Mouse (Mus musculus) limb, embryonic 14.5 days (tissue): ENCODE data around the gene Tbx2. TPM values are rescaled to one million over a fixed set of nuclear protein-coding genes. Genes with fewer than 3 reads are reported as not detected.

Experiments used
- ATAC-seq: fragments of 200-750 bp; cut with Nextera tagmentation; 2 replicates; pipeline ENCODE4 v1.8.0; 2017; ENCODE audit warnings: low read depth, moderate number of reproducible peaks, moderate TSS enrichment; ENCODE audit not compliant: low FRiP score
- DNase-seq: peaks from one replicate; pipeline ENCODE4 v3.0.0-alpha.2; 2015; ENCODE audit warnings: low spot score
- H3K27ac ChIP-seq: fragments of 300-500 bp; sonication (generic); replicated peaks from 2 replicates; pipeline ENCODE4 v1.5.1; 2014; ENCODE audit warnings: low read depth, mild to moderate bottlenecking, low read length, moderate library complexity, mixed read lengths
- H3K27me3 ChIP-seq: fragments of 300-500 bp; sonication (generic); 2 replicates; pipeline ENCODE4 v1.6.1; 2014; ENCODE audit warnings: low read length, mixed read lengths; ENCODE audit not compliant: control insufficient read depth, insufficient read depth
- H3K36me3 ChIP-seq: fragments of 300-500 bp; sonication (generic); 2 replicates; pipeline ENCODE4 v1.6.1; 2014; ENCODE audit warnings: mild to moderate bottlenecking, low read length, moderate library complexity, mixed read lengths; ENCODE audit not compliant: control insufficient read depth, insufficient read depth
- H3K4me1 ChIP-seq: fragments of 300-500 bp; sonication (generic); 2 replicates; pipeline ENCODE4 v1.6.1; 2014; ENCODE audit warnings: antibody characterized with exemption, low read length, mixed read lengths; ENCODE audit not compliant: control insufficient read depth, insufficient read depth
- H3K4me2 ChIP-seq: fragments of 300-500 bp; sonication (generic); replicated peaks from 2 replicates; pipeline ENCODE4 v1.6.1; 2014; ENCODE audit warnings: low read depth, mild to moderate bottlenecking, low read length, moderate library complexity; ENCODE audit not compliant: severe bottlenecking
- H3K4me3 ChIP-seq: fragments of 300-500 bp; sonication (generic); replicated peaks from 2 replicates; pipeline ENCODE4 v1.5.1; 2014; ENCODE audit warnings: low read length
- H3K9ac ChIP-seq: fragments of 300-500 bp; sonication (generic); 2 replicates; pipeline ENCODE4 v1.6.1; 2014; ENCODE audit warnings: mild to moderate bottlenecking, low read depth, low read length, moderate library complexity; ENCODE audit not compliant: severe bottlenecking
- H3K9me3 ChIP-seq: fragments of 300-500 bp; sonication (generic); 2 replicates; pipeline ENCODE4 v1.6.1; 2016; ENCODE audit warnings: low read length; ENCODE audit not compliant: control insufficient read depth
- POLR2A ChIP-seq: fragments of 200-500 bp; IDR thresholded peaks from 2 replicates; pipeline ENCODE4 v1.8.0; 2012; ENCODE audit warnings: inconsistent platforms, mild to moderate bottlenecking, moderate library complexity, borderline replicate concordance; ENCODE audit not compliant: insufficient read depth, insufficient read length; ENCODE audit errors: extremely low read depth
- WGBS: fragments of 180-500 bp; shearing (Covaris S2); extraction: QIAGEN DNeasy Blood & Tissue Kit; methylation state at CpG from one replicate; pipeline ENCODE4 v1.1.7; 2014; 5-methylcytosine and 5-hydroxymethylcytosine counted together
- polyA plus RNA-seq, 2 experiments: library from polyadenylated mRNA; depleted of rRNA in 1 of 2; stranded (reverse) in 1 of 2; unstranded in 1 of 2; fragments of >200 nt; fragmentation: Nextera tagmentation in 1 of 2; extraction: Ambion mirVana in 1 of 2; gene quantifications; 2 replicates each; pipeline versions ENCODE4 v1.2.1 to v1.2.3; 2012 to 2014

Gene Tbx2
- polyA plus RNA-seq, 2 experiments, result 6.5 to 31.7 TPM

DNA sequence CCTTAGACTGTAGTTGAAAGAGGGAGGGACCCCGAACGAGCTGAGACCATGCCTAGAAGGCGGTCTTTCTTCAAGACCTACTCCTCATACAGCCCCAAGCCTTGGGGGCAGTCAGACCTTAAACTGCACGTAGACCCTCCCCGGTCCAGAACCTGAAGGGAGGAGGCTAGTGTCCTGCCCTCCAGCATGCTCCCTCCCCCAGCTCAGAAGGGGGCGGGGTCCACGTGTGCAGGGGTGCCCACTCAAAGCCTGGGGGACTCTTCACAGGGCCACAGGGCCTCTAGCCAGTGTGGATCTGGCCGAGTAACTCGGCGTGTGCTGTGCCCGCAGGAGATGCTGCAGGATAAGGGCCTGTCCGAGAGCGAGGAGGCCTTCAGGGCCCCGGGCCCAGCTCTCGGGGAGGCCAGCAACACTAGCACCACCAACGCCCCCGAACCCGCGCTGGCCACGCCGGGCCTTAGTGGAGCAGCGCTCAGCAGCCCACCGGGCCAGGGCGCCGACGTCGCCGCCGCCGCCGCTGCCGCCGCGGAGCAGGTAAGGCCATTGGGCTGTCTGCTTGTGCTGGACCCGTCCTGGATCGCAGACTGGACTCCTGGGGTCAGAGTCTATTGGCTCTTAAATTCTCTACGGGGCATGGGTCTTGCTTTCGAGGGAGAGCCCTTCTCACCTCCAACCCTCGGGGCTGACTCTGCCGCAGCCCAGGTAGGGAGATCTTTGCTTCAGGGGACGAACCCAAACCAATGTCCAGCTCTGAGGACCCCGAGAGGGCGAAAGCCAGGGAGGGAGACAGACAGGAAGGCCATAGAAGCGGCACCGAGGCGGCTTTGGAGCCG is 57.6 kb downstream of the Tbx2 start:
- H3K4me2 ChIP-seq, result peak overlapping the region; percentile 73
- WGBS, result 8% methylated on average over 47 of the region's 47 CpGs
- H3K9ac ChIP-seq, result peak overlapping the region; percentile 92

DNA sequence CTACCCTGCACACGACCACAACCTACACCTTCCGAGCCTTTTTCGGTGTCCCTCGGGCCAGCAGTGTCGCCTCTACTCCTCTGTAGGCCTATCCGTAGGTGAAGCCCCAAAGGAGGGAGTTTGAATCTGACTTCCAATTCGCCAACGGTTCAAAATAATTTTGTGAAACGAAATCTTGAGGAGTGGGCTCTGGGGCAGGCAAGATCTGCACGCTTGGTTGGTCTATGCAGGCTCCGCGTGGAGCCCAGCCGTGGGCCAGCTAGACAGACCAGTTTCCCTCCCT is 58.2 kb downstream of the Tbx2 start:
- no peak for TF ChIP-seq POLR2A
- no peak for DNase-seq
- H3K4me2 ChIP-seq, result peak overlapping the region; percentile 73

More for the DNA sequence above, 57.6 kb downstream of the Tbx2 start:
- Histone ChIP-seq H3K9me3 (no peaks in the 10 kb centered on the region), H3K27me3 (peaks cover 49% of the 10 kb centered on the region), H3K4me3 (peak overlapping the region; percentile 59), H3K4me1 (peaks cover 30% of the 10 kb centered on the region), H3K27ac (peak overlapping the region; percentile 93), H3K36me3 (no peaks in the 10 kb centered on the region; the same call in 1 of the 2 replicates)
- ATAC-seq (peak; percentile 51), DNase-seq (no peak)
- no peak for TF ChIP-seq POLR2A

DNA sequence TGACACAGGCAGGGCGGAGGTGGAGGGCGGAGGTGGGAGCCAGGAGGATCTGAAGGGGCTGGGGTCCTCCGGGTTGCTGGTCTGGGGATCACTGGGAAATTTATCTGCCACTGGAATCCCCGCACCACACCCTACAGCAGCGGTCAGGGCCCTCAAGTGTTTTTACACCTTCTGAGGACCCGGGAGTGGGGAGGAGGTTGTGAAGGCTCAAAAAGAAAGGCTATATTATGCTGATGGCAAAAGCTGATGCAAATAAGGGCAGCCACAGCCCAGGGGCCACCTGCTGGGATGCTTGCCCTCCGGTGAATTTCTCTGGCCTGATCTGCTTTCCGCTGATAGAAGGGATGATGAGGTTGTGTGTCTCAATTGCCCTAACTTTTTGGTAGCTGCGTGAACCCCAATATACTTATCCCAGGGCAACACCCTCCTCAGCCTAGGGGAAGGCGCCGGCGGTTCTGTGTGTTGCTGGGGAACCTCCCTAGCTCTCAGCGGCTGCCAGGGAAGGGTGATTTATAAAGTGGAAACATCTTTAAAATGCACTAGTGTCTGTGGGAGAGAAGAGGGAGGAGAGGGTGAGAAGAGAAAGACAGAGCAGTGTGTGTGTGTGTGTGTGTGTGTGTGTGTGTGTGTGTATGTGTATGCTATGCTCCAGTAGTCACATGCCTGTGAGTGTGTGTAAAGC is 58.8 kb downstream of the Tbx2 start:
- Histone ChIP-seq H3K9ac (peak overlapping the region; percentile 92), H3K4me1 (peaks cover 38% of the 10 kb centered on the region), H3K27me3 (peaks cover 47% of the 10 kb centered on the region), H3K36me3 (no peaks in the 10 kb centered on the region; the same call in 1 of the 2 replicates), H3K27ac (peak overlapping the region; percentile 93), H3K4me2 (peak overlapping the region; percentile 73), H3K9me3 (no peaks in the 10 kb centered on the region), H3K4me3 (peak overlapping the region; percentile 59)
- no peak for DNase-seq
- TF ChIP-seq POLR2A, result no peak
- ATAC-seq, result no peak
- 9% methylated on average over 13 of the region's 13 CpGs for WGBS

More for the DNA sequence above, 58.2 kb downstream of the Tbx2 start:
- H3K4me3 ChIP-seq, result peak overlapping the region; percentile 59
- ATAC-seq, result no peak
- peaks cover 49% of the 10 kb centered on the region for H3K27me3 ChIP-seq
- peaks cover 35% of the 10 kb centered on the region for H3K4me1 ChIP-seq
- H3K36me3 ChIP-seq, result no peaks in the 10 kb centered on the region; the same call in 1 of the 2 replicates
- peak overlapping the region; percentile 92 for H3K9ac ChIP-seq
- H3K27ac ChIP-seq, result peak overlapping the region; percentile 93
- WGBS, result 9% methylated on average over 13 of the region's 13 CpGs
- H3K9me3 ChIP-seq, result no peaks in the 10 kb centered on the region

Other genes with a start within 250 kb of the Tbx2 start
- gene Gm11444, start 17.8 kb downstream of the Tbx2 start, polyA plus RNA-seq (2012; rRNA removed), result not detected in 2 replicates
- not detected in 2 replicates for gene Gm11444, start 17.8 kb downstream of the Tbx2 start, polyA plus RNA-seq (2014; fragmentation: Nextera tagmentation; extraction: Ambion mirVana)
- 37.5 and 52.7 TPM in 2 replicates for gene Tbx4, start 53.9 kb downstream of the Tbx2 start, polyA plus RNA-seq (2012; rRNA removed)
- 15.5 and 20.0 TPM in 2 replicates for gene Tbx4, start 53.9 kb downstream of the Tbx2 start, polyA plus RNA-seq (2014; fragmentation: Nextera tagmentation; extraction: Ambion mirVana)